Comparison of ENCODE assay signal across 15 mouse cellular contexts in genomic region chr11:8237556-8237955, GRCm38 (mm10).
"Had no signal": no experiment of that assay in that cellular context is flagged by ENCODE, and none has a peak within 500 bp of the region (broad histone marks: within the 10 kb centered on the region; RNA-seq: fewer than 3 reads in every experiment).

No protein-coding gene starts in this region.

- H3K27ac ChIP-seq: kidney, embryonic 15.5 days; limb, embryonic 10.5 days; liver, embryonic 13.5 days; midbrain, embryonic 10.5 days; neural tube, embryonic 12.5 days; stomach, embryonic 15.5 days had no signal

- H3K27me3 ChIP-seq: kidney, embryonic 15.5 days; liver, embryonic 13.5 days; neural tube, embryonic 12.5 days; stomach, embryonic 15.5 days had no signal

- H3K4me1 ChIP-seq: kidney, embryonic 15.5 days; limb, embryonic 10.5 days; liver, embryonic 13.5 days; midbrain, embryonic 10.5 days; neural tube, embryonic 12.5 days; stomach, embryonic 15.5 days had no signal

- H3K36me3 ChIP-seq: kidney, embryonic 15.5 days; limb, embryonic 10.5 days; liver, embryonic 13.5 days; midbrain, embryonic 10.5 days; neural tube, embryonic 12.5 days; stomach, embryonic 15.5 days had no signal

- DNase-seq: kidney, adult 18-20 months; kidney, postnatal 4 days; liver, embryonic 13.5 days; liver, postnatal 0 days; lung, postnatal 36 days; midbrain, embryonic 14.5 days; retina, postnatal 1 day; right cerebral cortex, postnatal 4 days; thymus, adult 2 months; thymus, postnatal 36 days had no signal

- H3K4me3 ChIP-seq: kidney, embryonic 15.5 days; limb, embryonic 10.5 days; liver, embryonic 13.5 days; midbrain, embryonic 10.5 days; neural tube, embryonic 12.5 days; stomach, embryonic 15.5 days had no signal
